Mouse (Mus musculus) kidney, adult 2 months (tissue): Measurements from ENCODE around the gene H2-Ab1.
A peak's percentile ranks its signal among the peaks of the same experiment; 100 is the strongest.

Experiments used
- CTCF ChIP-seq: fragments of 200-500 bp; conservative IDR thresholded peaks from 2 replicates; pipeline ENCODE4 v1.5.1; 2011; ENCODE audit warnings: low read depth, mild to moderate bottlenecking, control low read depth, low read length, moderate library complexity, mixed read lengths; ENCODE audit not compliant: insufficient read depth, insufficient read length
- POLR2A ChIP-seq: fragments of 200-500 bp; IDR thresholded peaks from one replicate; pipeline ENCODE4 v1.6.1; 2011; ENCODE audit warnings: low read depth, low read length, control low read depth

DNA sequence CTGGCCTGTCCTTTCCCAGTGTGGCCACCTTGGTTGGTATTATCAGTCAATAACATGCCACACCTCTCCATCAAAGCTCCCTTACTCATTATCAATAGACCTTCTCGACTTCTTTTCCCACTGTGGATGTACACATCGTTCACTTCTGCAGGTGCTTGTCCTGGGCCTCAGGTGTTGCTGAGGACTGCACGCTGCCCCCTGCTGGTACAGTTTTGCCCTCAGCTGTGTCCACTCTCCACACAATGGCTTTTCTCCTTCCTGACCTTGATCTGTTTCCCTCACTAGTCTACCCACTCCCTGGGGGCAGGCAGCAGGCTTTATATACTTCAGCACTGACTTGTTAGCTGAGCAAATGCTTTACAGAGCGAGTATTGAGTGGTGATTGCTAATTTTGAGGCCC, 28.4 kb downstream of the H2-Ab1 start:
- no peak for TF ChIP-seq POLR2A
- TF ChIP-seq CTCF = peak; percentile 71
